Mouse (Mus musculus) kidney, adult 2 months (tissue): ENCODE measurements at regions not wholly inside any gene's neighbourhood (a gene's known extent, or its start where the extent isn't known, plus 50 kb on each side); places are given as distances from the start of the nearest gene placed in this dataset.

Source experiments
- CTCF ChIP-seq: fragments of 200-500 bp; conservative IDR thresholded peaks from 2 replicates; pipeline ENCODE4 v1.5.1; 2011; ENCODE audit warnings: low read depth, mild to moderate bottlenecking, control low read depth, low read length, moderate library complexity, mixed read lengths; ENCODE audit not compliant: insufficient read depth, insufficient read length
- POLR2A ChIP-seq: fragments of 200-500 bp; IDR thresholded peaks from one replicate; pipeline ENCODE4 v1.6.1; 2011; ENCODE audit warnings: low read depth, low read length, control low read depth

DNA sequence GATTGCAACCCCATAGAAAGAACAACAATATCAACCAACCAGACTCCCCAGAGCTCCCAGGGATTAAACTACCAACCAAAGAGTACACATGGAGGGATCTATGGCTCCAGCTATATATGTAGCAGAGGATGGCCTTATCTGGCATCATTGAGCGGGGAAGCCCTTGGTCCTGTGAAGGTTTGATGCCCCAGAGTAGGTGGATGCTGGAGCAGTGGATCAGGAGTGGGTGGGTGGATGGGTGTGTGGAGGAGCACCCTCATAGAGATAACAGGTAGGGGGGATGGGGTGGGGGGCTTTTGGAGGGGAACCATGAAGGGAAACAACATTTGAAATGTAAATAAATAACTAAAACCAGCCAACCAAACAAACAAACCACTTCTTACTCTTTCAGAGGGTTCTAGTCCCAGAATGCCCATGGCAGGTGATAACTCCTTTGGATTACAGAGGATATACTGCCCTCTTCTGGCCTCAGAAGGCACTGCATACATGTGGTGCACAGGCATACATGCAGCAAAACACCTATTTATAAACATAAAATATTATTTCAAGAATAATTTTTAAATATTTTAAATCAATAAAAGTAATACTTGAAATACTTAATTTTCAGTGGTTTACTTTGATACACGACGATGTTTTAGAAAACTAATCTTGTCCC lies 473.7 kb upstream of the B430305J03Rik start:
- TF ChIP-seq CTCF (peak; percentile 36), POLR2A (no peak)
